Mouse (Mus musculus) brain, embryonic 14.5 days (tissue): ENCODE results near the gene Csad. TPM values are rescaled to one million over a fixed set of nuclear protein-coding genes. Genes with fewer than 3 reads are reported as not detected.

Source experiments
- DNase-seq: peaks from one replicate; pipeline ENCODE4 v3.0.0-alpha.2; 2011; ENCODE audit warnings: low read depth
- CTCF ChIP-seq: fragments of 200-500 bp; IDR thresholded peaks from 2 replicates; pipeline ENCODE4 v1.5.1; 2012; ENCODE audit warnings: inconsistent platforms, mild to moderate bottlenecking, moderate library complexity, borderline replicate concordance; ENCODE audit not compliant: insufficient read depth, insufficient read length; ENCODE audit errors: extremely low read depth
- POLR2A ChIP-seq: fragments of 200-500 bp; IDR thresholded peaks from 2 replicates; pipeline ENCODE4 v1.6.1; 2012; ENCODE audit warnings: mild to moderate bottlenecking, inconsistent platforms, borderline replicate concordance; ENCODE audit not compliant: poor library complexity, insufficient read depth, insufficient read length, severe bottlenecking; ENCODE audit errors: extremely low read depth
- polyA plus RNA-seq: library from polyadenylated mRNA; depleted of rRNA; stranded (reverse); fragments of >200 nt; gene quantifications from 2 replicates; pipeline ENCODE4 v1.2.3, GENCODE M21; 2012; rRNA removed

Csad gene
- 45.4 and 50.8 TPM in 2 replicates for polyA plus RNA-seq

DNA sequence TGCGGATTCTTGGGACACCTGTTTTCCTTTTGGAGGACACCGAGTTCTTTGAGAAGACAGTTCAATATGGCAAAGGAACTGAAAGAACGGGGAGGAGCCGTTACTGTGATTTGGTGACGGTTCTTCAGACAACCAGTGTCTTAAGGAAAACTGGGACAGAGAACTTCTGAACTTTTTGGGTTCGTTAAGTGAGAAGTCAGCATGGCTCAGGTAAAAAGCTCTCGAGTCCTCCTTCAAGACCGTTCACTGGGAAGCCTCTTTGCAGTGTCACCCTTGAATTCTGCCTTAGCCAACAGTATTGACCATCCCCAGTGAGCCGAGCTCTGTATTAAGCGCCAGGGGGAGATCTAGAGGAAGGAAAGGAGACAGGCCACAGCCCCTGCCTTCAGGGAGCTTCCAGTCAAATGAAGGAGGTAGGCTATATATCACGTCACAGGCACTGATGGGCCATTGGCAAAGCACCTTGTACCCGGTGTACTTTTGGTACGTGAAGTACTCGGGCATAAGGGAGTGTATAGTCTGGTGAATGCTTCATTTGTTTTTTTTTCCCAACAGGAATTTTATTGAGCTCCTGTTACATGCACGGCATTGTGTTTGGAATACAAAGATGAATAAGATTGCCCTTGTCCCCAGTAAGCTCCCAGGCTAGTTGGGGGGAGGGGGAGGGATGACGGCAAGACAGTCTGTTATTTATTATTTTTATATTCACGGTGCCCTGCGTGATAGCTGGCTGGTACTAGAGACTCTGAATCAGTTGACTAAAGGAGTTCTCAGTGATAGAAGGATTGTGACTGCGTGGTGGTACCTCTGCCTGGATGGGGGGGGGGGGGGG is at the start of gene Csad:
Csad (minus strand) TSS at position 51 of the 832 bp plus-strand sequence.
- TF ChIP-seq POLR2A (no peak), CTCF (no peak)
- DNase-seq, result peak; percentile 42

DNA sequence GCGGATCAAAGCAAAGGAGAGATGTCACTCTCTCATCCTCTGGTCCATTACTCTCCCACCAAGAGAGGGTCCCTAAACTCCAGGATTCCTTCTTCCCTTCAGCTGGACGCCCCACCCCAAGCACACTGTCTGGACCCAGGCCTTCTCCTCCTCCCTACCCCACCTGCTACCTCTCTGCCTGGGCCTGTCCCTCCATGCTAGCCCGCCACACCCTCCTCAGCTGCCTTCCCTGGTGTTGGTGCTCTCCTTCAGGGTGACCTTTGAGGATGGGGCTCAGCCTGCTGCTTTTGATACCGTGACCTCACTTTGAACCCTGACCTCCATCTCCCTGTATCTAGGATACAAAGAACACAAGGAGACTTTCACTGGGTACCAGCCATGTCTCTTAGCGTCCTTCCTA is 46.0 kb upstream of the Csad start:
- no peak for DNase-seq
- TF ChIP-seq POLR2A (no peak), CTCF (no peak)

DNA sequence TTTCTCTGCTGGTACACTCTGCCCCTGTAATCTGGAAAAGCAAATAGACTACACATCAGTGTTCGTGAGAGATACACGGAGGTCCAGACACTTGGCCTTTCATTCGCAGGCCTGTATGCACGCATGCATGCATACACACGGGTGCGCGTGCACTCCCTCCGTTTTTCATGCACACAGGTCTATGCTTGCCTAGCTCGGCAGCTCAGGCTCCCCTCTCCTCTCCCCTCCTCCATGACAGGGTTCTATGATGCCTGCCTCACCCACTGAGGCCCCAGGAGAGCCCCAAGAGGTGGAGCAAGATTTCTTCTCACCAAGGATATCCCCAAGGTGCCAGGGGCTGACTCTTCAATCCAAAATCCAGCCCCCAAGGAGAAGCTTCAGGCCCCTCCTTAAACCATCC is 45.4 kb upstream of the Csad start:
- TF ChIP-seq CTCF (no peak), POLR2A (no peak)
- DNase-seq, result no peak

DNA sequence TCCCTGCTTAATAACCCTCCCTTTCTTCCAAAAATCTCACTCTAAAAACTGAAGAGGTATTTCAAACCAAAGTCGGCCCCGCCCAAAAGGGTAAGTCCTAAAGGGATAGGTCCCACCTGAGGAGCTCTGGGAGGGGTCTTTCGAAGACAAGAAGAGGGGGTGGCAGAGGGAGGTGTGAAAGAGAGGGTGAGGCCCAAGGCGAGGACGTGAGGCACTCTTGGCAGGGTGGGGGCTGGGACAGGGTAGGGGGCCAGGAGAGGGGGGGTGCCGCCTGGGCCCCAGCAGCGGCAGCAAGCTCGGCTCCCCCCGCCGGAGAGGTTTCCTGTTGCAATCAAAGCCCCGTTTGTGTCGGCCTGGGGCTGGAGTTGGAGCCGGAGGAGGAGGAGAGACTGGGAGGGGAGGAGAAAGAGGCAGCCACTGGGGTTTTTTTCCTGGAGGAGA is 44.7 kb upstream of the Csad start:
- no peak for DNase-seq
- TF ChIP-seq CTCF (no peak), POLR2A (no peak)

DNA sequence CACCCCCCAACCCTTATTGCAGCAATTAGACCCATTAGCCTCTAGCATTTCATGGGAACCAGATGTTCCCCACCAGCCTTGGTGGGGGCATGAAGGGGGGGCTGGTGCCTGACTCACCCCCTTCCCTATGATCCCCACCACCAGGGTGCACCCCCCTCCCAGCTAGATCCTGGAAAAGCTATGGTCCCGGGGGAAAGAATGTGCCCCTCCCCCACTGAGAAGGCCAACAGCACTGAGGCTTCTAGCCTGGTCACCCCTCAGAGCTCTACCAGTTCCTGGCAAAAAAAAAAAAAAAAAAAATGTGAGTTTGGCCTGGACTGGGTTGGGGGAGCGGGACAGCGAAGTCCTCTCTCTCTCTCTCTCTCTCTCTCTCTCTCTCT is 44.3 kb upstream of the Csad start:
- TF ChIP-seq POLR2A (no peak), CTCF (no peak)

DNA sequence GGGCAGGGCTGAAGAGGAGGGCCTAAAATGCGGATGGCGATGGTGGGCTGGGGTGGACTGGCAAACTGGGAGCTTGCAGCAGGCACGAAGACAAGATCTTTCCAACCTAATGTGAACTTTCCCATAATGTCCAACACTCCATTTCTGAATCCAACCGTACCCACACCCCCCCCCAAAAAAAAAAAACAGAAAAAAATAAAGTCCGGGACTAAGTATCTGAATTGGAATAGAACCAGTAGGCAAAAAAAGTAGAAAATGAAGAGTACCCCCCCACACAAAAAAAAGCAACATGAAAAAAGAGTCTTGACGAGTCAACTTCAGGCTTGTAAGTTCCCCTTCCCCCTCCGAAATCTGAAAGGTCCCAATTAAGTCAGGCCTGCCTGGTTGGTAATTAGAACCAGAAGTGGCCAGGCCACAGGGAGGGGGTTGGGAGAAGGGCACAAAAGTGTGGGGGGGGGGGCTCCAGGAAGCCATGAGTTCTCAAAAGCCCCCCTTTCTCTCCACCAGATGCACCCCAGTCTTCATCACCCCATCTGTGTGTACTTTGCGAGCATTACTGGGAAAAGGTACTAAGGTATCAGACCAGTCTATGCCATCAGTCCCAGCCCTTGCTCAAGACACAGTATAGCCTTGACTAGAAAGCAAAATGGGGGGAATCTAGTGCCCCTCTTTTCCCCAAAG is 43.7 kb upstream of the Csad start:
- no peak for DNase-seq
- TF ChIP-seq POLR2A (no peak), CTCF (no peak)

More for the DNA sequence above, 44.3 kb upstream of the Csad start:
- no peak for DNase-seq

DNA sequence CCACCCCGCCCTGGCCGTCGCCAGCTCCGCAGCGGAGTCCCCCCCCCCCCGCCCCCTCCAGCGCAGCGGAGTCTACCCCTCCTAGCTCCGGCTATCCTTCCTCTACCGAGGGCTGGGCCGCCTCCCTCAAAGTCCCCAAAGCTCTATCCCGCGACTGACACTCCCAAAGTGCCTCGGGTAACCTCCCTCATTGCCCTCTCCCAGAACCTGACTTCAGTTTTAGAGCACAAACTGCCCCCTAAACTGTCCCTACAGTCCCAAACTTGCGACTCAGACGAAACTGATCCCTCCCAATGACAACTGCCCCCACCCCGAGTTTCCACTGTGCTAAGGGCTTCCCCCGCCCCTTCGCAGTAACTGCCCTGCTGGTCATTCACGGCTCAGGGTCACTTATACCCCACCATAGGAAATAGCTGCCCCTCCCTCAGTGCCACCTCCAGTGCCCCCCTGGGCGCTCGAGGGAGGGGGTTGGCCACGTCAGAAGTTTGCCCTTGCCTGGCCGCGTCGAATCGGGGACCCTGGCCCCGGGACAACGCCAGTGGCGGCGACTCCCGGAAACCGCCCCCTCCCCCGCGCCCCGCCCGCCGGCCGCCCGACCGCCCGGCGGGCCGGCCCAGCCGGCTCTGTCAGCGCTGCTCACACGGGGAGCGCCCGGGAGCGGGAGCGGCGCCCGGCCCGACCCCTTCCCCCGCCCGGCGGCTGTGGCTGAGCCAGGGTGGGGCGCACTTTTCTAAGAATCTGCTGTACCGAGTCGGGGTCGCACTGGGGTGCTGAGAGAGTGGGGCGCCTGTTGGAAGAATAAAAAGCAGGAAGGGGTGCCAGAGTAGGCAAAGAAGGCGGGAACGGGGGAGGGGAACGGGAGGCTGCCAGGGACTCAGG is 43.0 kb upstream of the Csad start:
- TF ChIP-seq CTCF (no peak), POLR2A (no peak)
- peak; percentile 63 for DNase-seq

DNA sequence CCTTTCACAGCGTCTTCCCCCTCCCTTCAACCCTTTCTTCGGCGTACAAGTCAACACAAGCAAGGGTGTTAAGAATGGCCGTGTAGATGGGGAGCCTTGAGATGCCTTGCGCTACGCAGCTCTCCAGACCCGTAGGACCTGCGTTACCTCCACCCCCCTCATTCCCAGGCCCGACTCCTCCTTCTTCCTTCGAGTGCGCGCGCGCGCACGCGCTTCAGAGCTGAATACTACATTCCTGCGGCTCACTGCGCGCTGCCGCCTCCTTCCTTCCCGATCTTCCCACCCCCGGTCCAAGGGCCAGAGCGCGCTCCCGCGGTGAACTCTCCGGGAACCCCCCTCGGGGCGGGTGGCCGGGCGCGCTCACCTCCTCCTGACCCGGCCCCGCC is 42.3 kb upstream of the Csad start:
- TF ChIP-seq POLR2A (no peak), CTCF (no peak)
- peak; percentile 95 for DNase-seq

DNA sequence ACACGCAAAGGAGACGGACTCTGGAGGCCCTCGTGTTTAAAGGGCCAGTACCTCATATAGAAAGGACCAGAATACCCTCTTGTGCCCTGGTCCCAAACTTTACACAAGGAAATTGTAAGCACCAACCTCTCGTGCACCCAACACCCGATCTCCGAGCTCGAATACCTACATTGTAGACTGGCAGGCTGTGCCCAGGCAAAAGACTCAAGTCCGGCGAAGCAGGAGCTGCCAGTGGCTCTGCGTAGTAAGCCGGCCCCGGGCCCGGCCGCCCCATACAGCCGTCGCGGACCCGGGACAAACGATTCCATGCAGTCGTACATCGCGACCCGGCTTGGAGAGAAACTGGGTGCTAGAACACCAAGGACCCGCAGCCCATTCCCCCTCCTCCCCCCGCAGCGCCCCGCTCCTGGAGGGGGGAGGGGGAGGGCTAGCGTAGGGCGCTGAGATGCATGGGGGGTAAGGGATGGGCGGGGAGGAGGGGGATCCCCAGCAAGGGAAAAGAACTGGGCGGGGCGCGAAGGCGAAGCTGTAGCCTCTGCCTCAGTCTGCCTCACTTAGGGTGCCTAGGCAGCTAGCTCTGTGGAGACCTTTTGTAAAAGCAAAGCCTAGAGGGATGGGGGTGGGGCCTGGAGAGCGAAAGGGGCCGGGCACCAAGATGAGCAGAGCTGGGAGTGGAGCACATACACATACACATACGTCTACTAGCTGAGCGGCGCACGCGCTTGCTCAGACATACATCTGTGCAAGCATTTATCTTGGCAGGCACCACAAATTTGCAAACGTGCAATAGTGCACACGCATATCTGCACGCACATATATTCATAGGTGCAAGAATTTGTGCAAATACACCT is 41.6 kb upstream of the Csad start:
- TF ChIP-seq POLR2A (no peak), CTCF (no peak)

DNA sequence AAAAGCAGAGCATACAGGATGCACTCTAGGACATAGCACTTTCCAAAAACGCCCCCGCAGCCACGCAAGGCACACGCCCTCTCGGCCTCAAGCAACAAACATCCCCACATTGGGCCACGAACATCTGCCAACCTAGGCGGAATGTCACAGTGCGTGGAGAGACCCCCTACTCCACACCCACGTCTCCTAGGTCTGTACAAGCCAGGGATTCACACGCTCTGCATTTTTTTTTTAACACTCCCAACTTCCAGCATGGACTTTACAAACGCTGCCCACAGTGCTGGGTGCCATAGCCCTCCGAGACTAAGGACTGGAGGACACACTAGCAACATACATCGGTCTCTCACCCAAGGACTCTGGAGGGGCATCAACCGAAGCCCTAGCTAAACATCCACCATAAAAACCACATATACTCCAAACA is 40.9 kb upstream of the Csad start:
- no peak for TF ChIP-seq CTCF
- TF ChIP-seq POLR2A, result no peak
- DNase-seq, result no peak

More for the DNA sequence above, 41.6 kb upstream of the Csad start:
- DNase-seq, result peak; percentile 94
